Mouse (Mus musculus) spleen, postnatal 10 days (tissue): ENCODE results near the gene Pih1d1.

Experiments used
- DNase-seq, 2 experiments: peaks; one replicate each; pipeline ENCODE4 v3.0.0; 2021 to 2022; ENCODE audit warnings: low spot score in 2 of 2

Gene Pih1d1

DNA sequence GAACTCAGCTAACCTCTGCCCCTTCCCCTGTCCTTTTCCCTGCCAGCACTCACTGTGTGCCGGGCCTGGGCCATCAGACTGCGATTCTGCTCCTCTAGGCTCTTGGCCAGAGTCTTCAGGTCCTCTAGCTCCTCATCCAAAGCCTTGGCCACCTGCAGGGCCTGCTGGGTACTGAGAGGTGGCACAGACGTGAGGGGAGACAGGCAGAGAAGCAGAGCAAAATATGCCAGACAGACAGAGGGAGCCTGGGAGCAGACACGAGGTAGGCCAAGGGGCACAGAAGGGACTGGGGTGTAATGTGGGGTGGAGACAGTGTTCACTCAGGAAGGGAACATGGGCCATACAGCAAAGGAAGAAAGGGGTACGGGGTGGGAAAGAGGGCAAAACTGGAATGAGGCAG lies 39.3 kb downstream of the Pih1d1 start:
- no peak for DNase-seq

GRCm38 (mm10) chr7:45193871-45194785 lies 40.0 kb downstream of the Pih1d1 start:
- DNase-seq, result no peak

DNA sequence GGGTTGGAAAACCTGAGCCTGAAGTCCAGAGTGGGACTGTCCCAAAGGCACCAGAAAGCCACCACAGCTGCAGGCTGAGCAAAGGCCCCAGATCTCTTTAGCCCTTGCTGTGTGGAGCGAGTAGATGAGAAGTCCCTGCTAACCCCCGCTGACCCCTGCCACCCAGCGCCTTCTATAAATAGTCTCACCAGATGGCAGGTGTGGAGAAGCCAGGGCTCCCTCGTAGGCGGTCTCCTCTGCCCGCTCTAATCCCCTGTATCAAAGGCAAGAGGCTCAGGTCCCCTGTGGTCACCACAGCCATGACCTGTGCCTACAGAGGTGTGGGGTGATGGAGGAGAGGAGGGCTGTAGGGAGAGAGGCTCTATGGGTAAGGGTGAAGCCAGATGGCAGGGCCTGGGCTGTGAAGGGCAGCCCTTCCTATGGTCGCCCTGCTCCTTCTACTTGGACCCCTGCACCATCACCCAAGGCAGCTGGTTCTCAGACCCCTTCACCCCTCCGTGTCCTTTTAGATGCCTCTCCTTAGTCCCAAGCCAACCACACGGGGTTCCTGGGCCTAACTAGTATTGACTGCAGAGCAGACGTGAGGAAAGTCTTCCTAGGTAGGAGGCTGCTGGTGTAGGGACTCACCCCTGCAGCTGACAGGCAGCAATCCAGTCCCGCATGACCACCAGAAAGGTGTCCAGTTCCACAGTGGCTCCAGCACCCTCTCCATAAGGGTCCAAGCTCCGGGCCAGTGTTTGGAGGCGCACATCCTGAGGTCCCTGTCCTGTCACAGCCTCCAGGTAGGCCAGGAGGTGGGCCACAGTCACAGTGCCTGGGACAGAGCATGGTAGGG lies 41.5 kb downstream of the Pih1d1 start:
- DNase-seq, result no peak

DNA sequence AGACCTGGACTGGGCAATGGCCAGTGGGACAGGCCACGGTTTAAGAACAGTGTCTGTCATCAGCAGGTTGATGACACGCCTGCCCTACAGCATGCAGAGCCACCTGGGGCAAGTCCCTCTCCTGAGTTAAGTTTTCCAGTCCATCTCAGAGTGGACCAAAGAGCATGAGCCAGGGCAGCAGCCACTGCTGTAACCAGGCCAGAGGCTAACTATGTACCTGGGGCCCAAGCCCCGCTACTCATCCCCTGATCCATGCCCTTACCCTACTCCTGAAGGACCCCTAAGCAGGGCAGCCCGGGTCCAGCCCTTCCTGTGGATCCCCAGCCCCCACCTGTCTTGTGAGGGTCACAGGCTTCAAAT lies 42.1 kb downstream of the Pih1d1 start:
- no peak for DNase-seq

- DNase-seq, result no peak
Observed at GRCm38 (mm10) chr7:45196994-45197393, 42.9 kb downstream of the Pih1d1 start.

DNA sequence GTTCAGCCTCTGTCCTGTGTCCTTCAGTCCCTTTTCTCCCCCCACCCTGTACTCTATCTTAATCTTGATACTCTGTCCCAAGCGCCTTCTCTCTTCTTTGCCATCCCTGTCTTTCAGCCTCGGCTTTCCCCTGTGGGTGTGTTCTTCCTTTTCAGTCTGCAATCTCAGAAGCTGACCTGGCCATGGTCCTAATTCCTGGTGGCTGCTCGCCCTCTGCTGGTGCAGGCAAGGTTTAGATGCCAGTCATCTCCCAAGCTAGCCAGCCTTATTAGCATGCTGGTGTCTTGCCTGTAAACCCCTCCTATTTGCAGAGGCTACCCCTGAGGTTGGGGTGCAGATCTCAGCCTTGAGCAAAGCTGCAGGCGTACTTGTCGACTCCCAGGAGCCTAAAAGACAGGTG lies 44.3 kb downstream of the Pih1d1 start:
- peak in 1 of 2 experiments; percentile 68 for DNase-seq

GRCm38 (mm10) chr7:45198961-45199360 lies 44.9 kb downstream of the Pih1d1 start:
- no peak for DNase-seq

- no peak for DNase-seq
Observed at GRCm38 (mm10) chr7:45202654-45203053, 48.6 kb downstream of the Pih1d1 start.

DNA sequence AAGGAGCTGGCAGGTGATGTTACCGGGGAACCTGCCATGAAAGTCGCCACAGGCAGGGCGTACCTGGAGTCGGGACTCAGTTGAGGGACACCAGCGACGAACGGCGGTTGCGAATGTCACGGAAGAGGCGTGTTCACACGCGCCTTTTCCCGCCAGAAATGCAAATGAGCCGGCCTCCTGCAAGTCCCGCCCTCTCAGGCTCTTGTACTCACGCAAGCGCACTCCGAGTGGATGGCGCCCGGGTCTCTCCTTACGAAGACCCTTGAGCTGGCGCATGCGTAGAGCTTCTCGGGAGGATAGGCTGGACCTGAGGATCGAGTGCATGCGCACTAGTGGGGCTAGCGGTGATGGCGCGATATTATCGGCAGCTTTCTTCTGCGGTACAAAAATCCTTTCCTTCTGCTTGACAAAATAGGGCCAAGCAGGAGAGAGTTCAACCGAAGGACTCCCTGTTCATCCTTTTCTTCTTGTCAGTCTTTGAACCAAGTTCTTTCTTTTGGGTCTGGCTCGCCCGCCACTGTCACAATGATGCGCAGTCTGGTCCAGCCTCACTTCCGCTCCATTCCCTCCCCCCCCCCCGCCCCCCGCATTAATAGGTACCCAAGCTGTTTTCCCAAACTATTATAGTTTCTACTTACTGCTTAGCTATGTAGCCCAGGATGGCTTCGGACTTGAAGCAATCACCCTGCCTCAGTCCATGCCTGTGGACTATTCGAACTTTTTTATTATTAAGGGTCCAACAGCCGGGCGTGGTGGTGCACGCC lies 50.5 kb downstream of the Pih1d1 start, which contains the start of gene Ccdc155:
Gene Ccdc155 (minus strand): TSS at position 513 of the 764 bp plus-strand sequence.
- peak; percentile 63 to 88 for DNase-seq

GRCm38 (mm10) chr7:45208260-45208659 lies 54.2 kb downstream of the Pih1d1 start:
- no peak for DNase-seq
